Mouse (Mus musculus): Measurements from ENCODE around the gene Rhbdf1. TPM values are rescaled to one million over a fixed set of nuclear protein-coding genes. Genes with fewer than 3 reads are reported as not detected.
"Not testable (repeated sequence)": the region's sequence is repeated elsewhere in the genome, so short reads cannot be mapped to it uniquely, and the experiment has no call there.

The Rhbdf1 gene
- polyA plus RNA-seq, 1 experiment, result 52.3 TPM

GRCm38 (mm10) chr11:32216851-32217250 lies 5.2 kb downstream of the Rhbdf1 start:
- no peaks in the 10 kb centered on the region for H3K36me3 ChIP-seq (ENCODE audit: control insufficient read depth, insufficient read depth, low read length)
- peak; percentile 59 to 66 for DNase-seq (ENCODE audit: low read depth in 1 of 2, low spot score in 2 of 2)
- WGBS, result 24% methylated on average over 8 of the region's 8 CpGs
- H3K27me3 ChIP-seq (ENCODE audit: control insufficient read depth, insufficient read depth, low read length), result peaks cover 8% of the 10 kb centered on the region
- no peak overlapping the region for H3K27ac ChIP-seq (ENCODE audit: insufficient read depth, low read length)
- peaks cover 6% of the 10 kb centered on the region for H3K4me1 ChIP-seq (ENCODE audit: control insufficient read depth, insufficient read depth, insufficient read length)
- TF ChIP-seq POLR2A (IDR thresholded peaks at IDR 0.05; ENCODE audit: low read depth, low read length) (no peak), CTCF (IDR thresholded peaks at IDR 0.05; ENCODE audit: extremely low read depth, insufficient read depth, insufficient read length, insufficient replicate concordance) (peak; percentile 87; the same call in 1 of the 2 replicates)
- no peak overlapping the region for H3K4me3 ChIP-seq (ENCODE audit: extremely low read depth, insufficient read depth, insufficient read length)

- Histone ChIP-seq H3K36me3 (ENCODE audit: control insufficient read depth, insufficient read depth, low read length) (no peaks in the 10 kb centered on the region), H3K4me3 (ENCODE audit: extremely low read depth, insufficient read depth, insufficient read length) (no peak overlapping the region), H3K27me3 (ENCODE audit: control insufficient read depth, insufficient read depth, low read length) (peaks cover under 1% of the 10 kb centered on the region; the same call in 1 of the 2 replicates), H3K4me1 (ENCODE audit: control insufficient read depth, insufficient read depth, insufficient read length) (no peaks in the 10 kb centered on the region), H3K27ac (ENCODE audit: insufficient read depth, low read length) (no peak overlapping the region)
- DNase-seq (ENCODE audit: low read depth in 1 of 2, low spot score in 2 of 2), result no peak
- TF ChIP-seq POLR2A (IDR thresholded peaks at IDR 0.05; ENCODE audit: low read depth, low read length), result no peak
- no peak for TF ChIP-seq CTCF (IDR thresholded peaks at IDR 0.05; ENCODE audit: extremely low read depth, insufficient read depth, insufficient read length, insufficient replicate concordance)
- 95% methylated on average over 18 of the region's 18 CpGs for WGBS
Observed at GRCm38 (mm10) chr11:32215372-32216162, 6.5 kb downstream of the Rhbdf1 start.

GRCm38 (mm10) chr11:32210623-32211022 lies 11.5 kb downstream of the Rhbdf1 start:
- Histone ChIP-seq H3K36me3 (ENCODE audit: control insufficient read depth, insufficient read depth, low read length) (peaks cover 6% of the 10 kb centered on the region), H3K4me3 (ENCODE audit: extremely low read depth, insufficient read depth, insufficient read length) (no peak overlapping the region), H3K27me3 (ENCODE audit: control insufficient read depth, insufficient read depth, low read length) (no peaks in the 10 kb centered on the region), H3K4me1 (ENCODE audit: control insufficient read depth, insufficient read depth, insufficient read length) (peaks cover 3% of the 10 kb centered on the region; the same call in 1 of the 2 replicates), H3K27ac (ENCODE audit: insufficient read depth, low read length) (no peak overlapping the region)
- no peak for TF ChIP-seq CTCF (IDR thresholded peaks at IDR 0.05; ENCODE audit: extremely low read depth, insufficient read depth, insufficient read length, insufficient replicate concordance)
- no peak for TF ChIP-seq POLR2A (IDR thresholded peaks at IDR 0.05; ENCODE audit: low read depth, low read length)
- WGBS, result 94% methylated on average over 9 of the region's 9 CpGs
- no peak for DNase-seq (ENCODE audit: low read depth in 1 of 2, low spot score in 2 of 2)

- Histone ChIP-seq H3K36me3 (ENCODE audit: control insufficient read depth, insufficient read depth, low read length) (peaks cover 6% of the 10 kb centered on the region), H3K4me3 (ENCODE audit: extremely low read depth, insufficient read depth, insufficient read length) (peak within 1 kb of the TSS; percentile 75), H3K4me1 (ENCODE audit: control insufficient read depth, insufficient read depth, insufficient read length) (peaks cover 7% of the 10 kb centered on the region; the same call in 1 of the 2 replicates), H3K27me3 (ENCODE audit: control insufficient read depth, insufficient read depth, low read length) (no peaks in the 10 kb centered on the region), H3K27ac (ENCODE audit: insufficient read depth, low read length) (0 out of 2 replicates have a peak within 1 kb of the TSS, but pooled peaks have one; percentile 5)
- TF ChIP-seq POLR2A (IDR thresholded peaks at IDR 0.05; ENCODE audit: low read depth, low read length) (peak; percentile 47), CTCF (IDR thresholded peaks at IDR 0.05; ENCODE audit: extremely low read depth, insufficient read depth, insufficient read length, insufficient replicate concordance) (no peak; the same call in 1 of the 2 replicates)
- DNase-seq (ENCODE audit: low read depth in 1 of 2, low spot score in 2 of 2), result peak; percentile 93 to 94
- under 1% methylated on average over 52 of the region's 52 CpGs for WGBS
Observed at GRCm38 (mm10) chr11:32205058-32205873, 16.8 kb downstream of the Rhbdf1 start, which contains the start of gene Snrnp25. Snrnp25 (plus strand) TSS chr11:32205415.

GRCm38 (mm10) chr11:32201922-32202685 lies 20.0 kb downstream of the Rhbdf1 start:
- 48% methylated on average over 11 of the region's 11 CpGs for WGBS
- H3K27me3 ChIP-seq (ENCODE audit: control insufficient read depth, insufficient read depth, low read length), result no peaks in the 10 kb centered on the region
- H3K4me1 ChIP-seq (ENCODE audit: control insufficient read depth, insufficient read depth, insufficient read length), result peaks cover 8% of the 10 kb centered on the region; the same call in 1 of the 2 replicates
- no peak overlapping the region for H3K4me3 ChIP-seq (ENCODE audit: extremely low read depth, insufficient read depth, insufficient read length)
- peak overlapping the region; percentile 62 for H3K27ac ChIP-seq (ENCODE audit: insufficient read depth, low read length)
- H3K36me3 ChIP-seq (ENCODE audit: control insufficient read depth, insufficient read depth, low read length), result no peaks in the 10 kb centered on the region
- TF ChIP-seq CTCF (IDR thresholded peaks at IDR 0.05; ENCODE audit: extremely low read depth, insufficient read depth, insufficient read length, insufficient replicate concordance), result no peak
- DNase-seq (ENCODE audit: low read depth in 1 of 2, low spot score in 2 of 2), result no peak

GRCm38 (mm10) chr11:32200992-32201391 lies 21.1 kb downstream of the Rhbdf1 start:
- 80% methylated on average over 1 of the region's 1 CpGs for WGBS
- not testable (repeated sequence) for H3K36me3 ChIP-seq (ENCODE audit: control insufficient read depth, insufficient read depth, low read length); H3K4me3 ChIP-seq (ENCODE audit: extremely low read depth, insufficient read depth, insufficient read length); H3K27me3 ChIP-seq (ENCODE audit: control insufficient read depth, insufficient read depth, low read length); DNase-seq (ENCODE audit: low read depth in 1 of 2, low spot score in 2 of 2); H3K27ac ChIP-seq (ENCODE audit: insufficient read depth, low read length)
- peaks cover 13% of the 10 kb centered on the region for H3K4me1 ChIP-seq (ENCODE audit: control insufficient read depth, insufficient read depth, insufficient read length)
